Mouse (Mus musculus): Measurements from ENCODE around the gene Olfr825. TPM values are rescaled to one million over a fixed set of nuclear protein-coding genes. Genes with fewer than 3 reads are reported as not detected.
"Not testable (repeated sequence)": the region's sequence is repeated elsewhere in the genome, so short reads cannot be mapped to it uniquely, and the experiment has no call there.

Olfr825 gene
- not detected in 2 replicates for polyA plus RNA-seq (2012; rRNA removed)

- no peak for DNase-seq (ENCODE audit: extremely low spot score in 1 of 2, low spot score in 1 of 2)
Observed at GRCm38 (mm10) chr10:130166666-130167065, at the start of gene Olfr825. TSS of gene Olfr825 (minus strand) at chr10:130166766.

GRCm38 (mm10) chr10:130214303-130214702 is 47.7 kb upstream of the Olfr825 start, which contains the start of gene Olfr827:
TSS of gene Olfr827 (minus strand) at chr10:130214403.
- DNase-seq (ENCODE audit: extremely low spot score in 1 of 2, low spot score in 1 of 2), result no peak

- DNase-seq (ENCODE audit: extremely low spot score in 1 of 2, low spot score in 1 of 2), result no peak
Observed at GRCm38 (mm10) chr10:130184086-130184485, 17.5 kb upstream of the Olfr825 start, which contains the start of gene Olfr826. TSS of gene Olfr826 (minus strand) at chr10:130184186.

DNA sequence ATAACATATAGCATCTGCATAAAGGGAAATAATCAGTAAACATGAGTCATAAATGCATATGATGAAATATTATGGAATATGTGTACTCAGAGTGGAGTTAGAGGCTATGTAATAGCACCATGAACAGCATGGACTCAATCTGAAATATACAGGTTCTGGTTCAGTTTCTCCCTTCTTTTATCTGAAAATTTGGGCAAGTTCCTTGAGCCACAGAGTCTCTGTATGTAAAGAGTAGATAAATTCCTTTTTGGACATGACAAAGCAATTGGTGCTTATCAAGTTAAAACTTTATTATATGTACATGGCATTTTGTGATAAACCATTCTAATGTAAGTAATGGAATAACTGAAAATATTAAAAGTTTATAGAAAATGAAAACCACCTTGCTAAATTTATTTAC is 1.4 kb downstream of the Olfr825 start:
- no peak for DNase-seq (ENCODE audit: extremely low spot score in 1 of 2, low spot score in 1 of 2)

DNA sequence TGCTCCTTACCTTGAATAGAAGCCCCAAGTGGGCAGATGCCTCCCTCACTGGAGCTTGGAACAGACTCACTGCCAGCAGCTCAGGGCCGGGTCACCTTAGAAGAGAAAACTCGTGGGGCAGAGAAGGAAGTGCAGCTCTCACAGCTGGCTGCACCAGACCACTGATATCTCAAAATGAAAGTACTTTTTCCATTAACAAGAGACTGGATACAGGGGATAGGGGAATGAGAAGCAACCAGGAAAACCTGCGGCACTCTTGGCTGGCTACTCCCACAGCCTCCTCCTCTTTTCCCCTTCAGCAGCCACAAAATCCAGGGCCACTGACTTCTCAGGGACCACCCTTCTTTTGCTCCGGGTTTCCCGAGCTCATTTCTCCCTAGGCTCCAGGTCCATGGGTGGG is 22.4 kb downstream of the Olfr825 start:
- DNase-seq (ENCODE audit: extremely low spot score in 1 of 2, low spot score in 1 of 2), result no peak

DNA sequence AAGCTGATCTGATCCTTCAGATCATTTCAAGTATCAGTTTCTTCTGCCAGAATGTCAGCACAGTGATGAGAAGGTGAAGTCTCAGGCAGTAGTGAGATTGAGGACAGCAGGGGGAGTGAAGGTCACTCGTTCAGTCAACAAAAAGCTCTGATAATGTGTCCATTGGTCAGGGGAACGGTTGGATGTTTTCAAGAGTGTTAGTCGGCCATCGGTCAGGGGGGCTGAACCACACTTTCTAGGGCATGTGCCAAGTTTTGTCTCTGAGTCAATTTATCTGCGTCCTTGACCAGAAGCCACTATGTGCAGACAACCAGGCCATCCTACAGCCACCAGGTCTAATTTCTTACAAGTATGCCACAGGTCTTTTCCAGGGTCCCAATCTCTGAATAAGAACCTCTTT is 24.1 kb downstream of the Olfr825 start:
- not testable (repeated sequence) for DNase-seq (ENCODE audit: extremely low spot score in 1 of 2, low spot score in 1 of 2)

- DNase-seq (ENCODE audit: extremely low spot score in 1 of 2, low spot score in 1 of 2), result no peak
Observed at GRCm38 (mm10) chr10:130134811-130135210, 31.8 kb downstream of the Olfr825 start.

DNA sequence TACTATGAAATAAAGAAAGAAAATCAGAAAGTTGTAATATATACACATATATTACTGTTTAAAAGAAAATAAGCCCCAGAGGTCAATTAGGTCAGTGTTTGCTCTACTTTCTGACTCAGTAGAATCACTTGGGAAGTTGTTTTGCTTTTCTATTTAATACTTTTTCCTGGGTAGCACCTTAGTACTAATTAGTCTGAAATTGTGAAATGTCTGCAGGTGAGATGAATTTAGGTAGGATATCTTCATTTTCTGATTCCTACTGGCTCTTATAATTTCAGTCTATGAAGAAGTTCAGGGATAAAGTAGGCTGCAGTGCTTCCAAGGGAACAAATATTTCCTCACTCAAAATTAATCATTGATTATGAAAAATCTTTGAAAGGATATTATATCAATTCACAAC is 36.7 kb downstream of the Olfr825 start, which contains the start of gene Olfr824:
Olfr824 (minus strand) TSS at position 101 of the 400 bp plus-strand sequence.
- DNase-seq (ENCODE audit: extremely low spot score in 1 of 2, low spot score in 1 of 2), result not testable (repeated sequence)

DNA sequence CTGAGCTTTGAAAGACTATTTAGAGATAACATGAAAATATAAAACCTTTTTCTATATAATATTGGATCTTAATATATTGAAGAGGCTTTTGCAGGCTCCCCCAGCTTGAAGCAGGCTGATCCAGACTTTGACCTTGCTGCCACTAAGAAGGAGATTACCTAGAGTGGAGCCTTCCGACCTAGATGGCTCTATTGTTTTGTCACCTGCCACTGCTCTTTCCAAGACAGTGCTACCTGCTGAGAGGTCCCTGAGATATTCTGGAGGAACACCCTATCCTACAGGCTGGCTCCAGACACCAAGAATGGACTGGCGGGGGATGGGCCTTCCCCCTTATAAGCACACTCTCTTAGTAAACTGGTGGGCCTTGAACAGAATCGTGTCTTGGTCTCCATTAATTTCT is 50.5 kb downstream of the Olfr825 start:
- not testable (repeated sequence) for DNase-seq (ENCODE audit: extremely low spot score in 1 of 2, low spot score in 1 of 2)

DNA sequence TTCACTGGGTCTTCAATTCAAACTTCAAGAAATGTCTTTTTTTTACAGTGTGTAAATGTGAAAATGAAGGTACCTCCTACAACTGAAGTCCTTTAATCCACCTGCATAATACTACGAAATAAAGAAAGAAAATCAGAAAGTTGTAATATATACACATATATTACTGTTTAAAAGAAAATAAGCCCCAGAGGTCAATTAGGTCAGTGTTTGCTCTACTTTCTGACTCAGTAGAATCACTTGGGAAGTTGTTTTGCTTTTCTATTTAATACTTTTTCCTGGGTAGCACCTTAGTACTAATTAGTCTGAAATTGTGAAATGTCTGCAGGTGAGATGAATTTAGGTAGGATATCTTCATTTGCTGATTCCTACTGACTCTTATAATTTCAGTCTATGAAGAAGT is 51.3 kb downstream of the Olfr825 start, which contains the start of gene Olfr823:
Olfr823 (minus strand) TSS at position 101 of the 400 bp plus-strand sequence.
- not testable (repeated sequence) for DNase-seq (ENCODE audit: extremely low spot score in 1 of 2, low spot score in 1 of 2)

Other genes with a start within 250 kb of the Olfr825 start
- not detected in 2 replicates for gene Olfr818, start 217.7 kb downstream of the Olfr825 start, polyA plus RNA-seq (2012; rRNA removed)
- gene Olfr819, start 199.5 kb downstream of the Olfr825 start, polyA plus RNA-seq (2012; rRNA removed), result not detected in 2 replicates
- gene Olfr247, start 190.6 kb downstream of the Olfr825 start, polyA plus RNA-seq (2012; rRNA removed), result not detected in 2 replicates
- not detected in 2 replicates for gene Gm10310, start 181.7 kb downstream of the Olfr825 start, polyA plus RNA-seq (2012; rRNA removed)
- not detected in 2 replicates for gene Olfr820, start 154.1 kb downstream of the Olfr825 start, polyA plus RNA-seq (2012; rRNA removed)
- not detected in 2 replicates for gene Olfr821, start 136.4 kb downstream of the Olfr825 start, polyA plus RNA-seq (2012; rRNA removed)
- not detected in 2 replicates for gene Olfr822, start 95.6 kb downstream of the Olfr825 start, polyA plus RNA-seq (2012; rRNA removed)
- not detected in 2 replicates for gene Olfr823, start 51.4 kb downstream of the Olfr825 start, polyA plus RNA-seq (2012; rRNA removed)
- not detected in 2 replicates for gene Olfr824, start 36.8 kb downstream of the Olfr825 start, polyA plus RNA-seq (2012; rRNA removed)
- not detected in 2 replicates for gene Olfr826, start 17.4 kb upstream of the Olfr825 start, polyA plus RNA-seq (2012; rRNA removed)
- not detected in 2 replicates for gene Olfr827, start 47.6 kb upstream of the Olfr825 start, polyA plus RNA-seq (2012; rRNA removed)
- 0.30 and 0.46 TPM in 2 replicates for gene Neurod4, start 113.5 kb upstream of the Olfr825 start, polyA plus RNA-seq (2012; rRNA removed)
- gene Tespa1, start 156.1 kb upstream of the Olfr825 start, polyA plus RNA-seq (2012; rRNA removed), result 0.12 and 0.13 TPM in 2 replicates
- gene Vmn2r84, start 227.6 kb upstream of the Olfr825 start, polyA plus RNA-seq (2012; rRNA removed), result 0.94 and 1.3 TPM in 2 replicates

Data from frontal cortex, adult 2 months (tissue).